Mouse (Mus musculus): ENCODE measurements at regions not wholly inside any gene's neighbourhood (a gene's known extent, or its start where the extent isn't known, plus 50 kb on each side); places are given as distances from the start of the nearest gene placed in this dataset.

- peak; percentile 53; the same call in 1 of the 2 replicates for ATAC-seq (ENCODE audit: low FRiP score, low read depth)
- no peak overlapping the region for H3K9ac ChIP-seq
- H3K27me3 ChIP-seq (replicated peaks): no peaks in the 10 kb centered on the region
- no peaks in the 10 kb centered on the region for H3K4me1 ChIP-seq
- no peaks in the 10 kb centered on the region for H3K36me3 ChIP-seq
- H3K4me3 ChIP-seq: no peak overlapping the region
- H3K4me2 ChIP-seq (replicated peaks): no peak overlapping the region
- no peaks in the 10 kb centered on the region for H3K9me3 ChIP-seq
- H3K27ac ChIP-seq: no peak overlapping the region
- whole genome bisulfite sequencing: 45% methylated on average over 11 of the region's 11 CpGs
Observed at GRCm38 (mm10) chr10:115901070-115901469, 84.4 kb downstream of the Tspan8 start.

- H3K9me3 ChIP-seq: no peaks in the 10 kb centered on the region
- H3K4me2 ChIP-seq (replicated peaks): no peak overlapping the region
- no peak overlapping the region for H3K4me3 ChIP-seq
- ATAC-seq (ENCODE audit: low FRiP score, low read depth): no peak
- no peak overlapping the region for H3K27ac ChIP-seq
- no peaks in the 10 kb centered on the region for H3K27me3 ChIP-seq (replicated peaks)
- 73% methylated on average over 2 of the region's 2 CpGs for WGBS
- H3K9ac ChIP-seq: no peak overlapping the region
- H3K36me3 ChIP-seq: no peaks in the 10 kb centered on the region
- no peaks in the 10 kb centered on the region for H3K4me1 ChIP-seq
Observed at GRCm38 (mm10) chr10:115903049-115903448, 86.4 kb downstream of the Tspan8 start.

- Histone ChIP-seq H3K4me3 (no peak overlapping the region), H3K27me3 (replicated peaks) (no peaks in the 10 kb centered on the region), H3K36me3 (no peaks in the 10 kb centered on the region), H3K4me2 (replicated peaks) (no peak overlapping the region), H3K9ac (no peak overlapping the region), H3K27ac (no peak overlapping the region), H3K9me3 (no peaks in the 10 kb centered on the region), H3K4me1 (no peaks in the 10 kb centered on the region)
- 91% methylated on average over 6 of the region's 6 CpGs for whole genome bisulfite sequencing
- no peak for ATAC-seq (ENCODE audit: low FRiP score, low read depth)
Observed at GRCm38 (mm10) chr10:115921032-115921431, 97.0 kb upstream of the Ptprr start.
